Mouse (Mus musculus) ES-E14 (cell line): ENCODE measurements around the gene Gpr132. TPM values are rescaled to one million over a fixed set of nuclear protein-coding genes. Genes with fewer than 3 reads are reported as not detected.

Experiments used
- DNase-seq: peaks from one replicate; pipeline ENCODE4 v3.0.0-alpha.2; 2013; ENCODE audit warnings: low read depth, low spot score
- H3K27ac ChIP-seq: 2 replicates; pipeline ENCODE4 v1.5.1; 2012; ENCODE audit warnings: low read depth, mild to moderate bottlenecking, low read length, moderate library complexity, mixed read lengths; ENCODE audit not compliant: poor library complexity, insufficient read depth, severe bottlenecking
- H3K36me3 ChIP-seq: 2 replicates; pipeline ENCODE4 v1.6.1; 2012; ENCODE audit warnings: mild to moderate bottlenecking, low read length, moderate library complexity, mixed read lengths; ENCODE audit not compliant: control insufficient read depth, poor library complexity, insufficient read depth, severe bottlenecking
- H3K4me1 ChIP-seq, 2 experiments: fragments of 150-350 bp in 1 of 2; sonication (generic) in 1 of 2; 2 replicates each; pipeline ENCODE4 v1.6.1; 2012; ENCODE audit warnings: low read length in 2 of 2, mild to moderate bottlenecking in 1 of 2, mixed read lengths in 1 of 2; ENCODE audit not compliant: control insufficient read depth in 2 of 2, insufficient read depth in 2 of 2, poor library complexity in 1 of 2
- H3K4me3 ChIP-seq, 2 experiments: fragments of 150-350 bp in 1 of 2; sonication (generic) in 1 of 2; 2 replicates each; pipeline ENCODE4 v1.5.1; 2012; ENCODE audit warnings: low read length in 2 of 2, low read depth in 1 of 2, mild to moderate bottlenecking in 1 of 2, mixed read lengths in 1 of 2; ENCODE audit not compliant: insufficient read depth in 1 of 2, poor library complexity in 1 of 2, severe bottlenecking in 1 of 2
- H3K9ac ChIP-seq: 2 replicates; pipeline ENCODE4 v1.6.1; 2012; ENCODE audit warnings: low read depth, mild to moderate bottlenecking, low read length, mixed read lengths; ENCODE audit not compliant: poor library complexity, insufficient read depth, severe bottlenecking
- H3K9me3 ChIP-seq: fragments of 150-350 bp; sonication (generic); 2 replicates; pipeline ENCODE4 v1.6.1; 2012; ENCODE audit warnings: low read depth, mild to moderate bottlenecking, low read length; ENCODE audit not compliant: control insufficient read depth, insufficient read depth
- CHD2 ChIP-seq: IDR thresholded peaks from 2 replicates; pipeline ENCODE4 v1.6.1; 2014; ENCODE audit warnings: mild to moderate bottlenecking, low read depth, low read length, inconsistent platforms
- HCFC1 ChIP-seq: IDR thresholded peaks from 2 replicates; pipeline ENCODE4 v1.6.1; 2012; ENCODE audit warnings: low read length, inconsistent platforms, borderline replicate concordance; ENCODE audit not compliant: insufficient read depth
- MAFK ChIP-seq: IDR thresholded peaks from 2 replicates; pipeline ENCODE4 v1.6.1; 2014; ENCODE audit warnings: mild to moderate bottlenecking, low read depth, low read length, inconsistent platforms; ENCODE audit not compliant: insufficient read depth
- ZC3H11A ChIP-seq: IDR thresholded peaks from 2 replicates; pipeline ENCODE4 v1.6.1; 2012; ENCODE audit warnings: low read depth, mild to moderate bottlenecking, inconsistent platforms, low read length, borderline replicate concordance
- ZNF384 ChIP-seq: IDR thresholded peaks from 2 replicates; pipeline ENCODE4 v1.6.1; 2012; ENCODE audit warnings: low read depth, low read length, inconsistent platforms
- in situ Hi-C, 2 experiments: fragments of 600-800 bp; cut with MboI; formaldehyde crosslinking; loops; one replicate each; pipeline ENCODE4 v1.15.1; 2025; ENCODE audit warnings: low sequenced_read_pairs in 2 of 2, inconsistent platforms in 1 of 2; ENCODE audit not compliant: unreplicated experiment in 2 of 2
- total RNA-seq: library from RNA; depleted of rRNA; stranded (reverse); fragments of 300-350 nt; gene quantifications from 2 replicates; pipeline ENCODE4 v1.2.3, GENCODE M21; 2012

Gene Gpr132
- total RNA-seq, 1 experiment = 0.36 TPM

DNA sequence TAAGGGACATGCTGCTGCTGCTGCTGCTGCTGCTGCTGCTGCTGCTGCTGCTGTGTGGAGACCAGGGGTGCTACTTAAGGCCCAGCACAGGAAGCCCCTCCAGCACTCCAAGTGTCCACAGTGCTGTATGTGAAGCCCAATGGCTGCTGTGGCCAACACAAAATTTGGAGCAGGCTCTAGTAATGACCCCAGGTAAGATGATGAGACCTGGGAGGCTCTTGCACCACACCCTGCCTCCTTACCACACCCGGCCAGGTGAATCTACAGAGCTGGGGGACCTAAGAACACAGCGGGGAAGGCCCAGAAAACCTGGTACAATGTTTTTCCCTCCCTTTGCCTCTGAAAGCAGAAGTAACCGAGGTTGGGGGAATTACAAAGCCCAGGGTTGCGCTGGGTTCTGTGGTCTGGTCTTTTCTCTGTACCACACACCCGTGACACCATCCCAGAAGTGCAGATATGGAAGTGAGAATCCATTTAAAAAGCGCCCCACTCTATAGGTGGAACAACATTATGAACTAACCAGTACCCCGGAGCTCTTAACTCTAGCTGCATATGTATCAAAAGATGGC is 838 bp downstream of the Gpr132 start:
- Histone ChIP-seq H3K27ac (no peak overlapping the region), H3K9me3 (no peaks in the 10 kb centered on the region), H3K4me3 (no peak overlapping the region), H3K36me3 (no peaks in the 10 kb centered on the region), H3K9ac (no peak overlapping the region), H3K4me1 (peaks cover 0 to 11% of the 10 kb centered on the region in 2 experiments; a peak in 1 of 4 replicates)
- no peak for TF ChIP-seq MAFK
- TF ChIP-seq CHD2 = no peak
- no peak for TF ChIP-seq ZC3H11A
- no peak for TF ChIP-seq ZNF384
- TF ChIP-seq HCFC1 = no peak
- in situ Hi-C loops = no loop called here
- no peak for DNase-seq

DNA sequence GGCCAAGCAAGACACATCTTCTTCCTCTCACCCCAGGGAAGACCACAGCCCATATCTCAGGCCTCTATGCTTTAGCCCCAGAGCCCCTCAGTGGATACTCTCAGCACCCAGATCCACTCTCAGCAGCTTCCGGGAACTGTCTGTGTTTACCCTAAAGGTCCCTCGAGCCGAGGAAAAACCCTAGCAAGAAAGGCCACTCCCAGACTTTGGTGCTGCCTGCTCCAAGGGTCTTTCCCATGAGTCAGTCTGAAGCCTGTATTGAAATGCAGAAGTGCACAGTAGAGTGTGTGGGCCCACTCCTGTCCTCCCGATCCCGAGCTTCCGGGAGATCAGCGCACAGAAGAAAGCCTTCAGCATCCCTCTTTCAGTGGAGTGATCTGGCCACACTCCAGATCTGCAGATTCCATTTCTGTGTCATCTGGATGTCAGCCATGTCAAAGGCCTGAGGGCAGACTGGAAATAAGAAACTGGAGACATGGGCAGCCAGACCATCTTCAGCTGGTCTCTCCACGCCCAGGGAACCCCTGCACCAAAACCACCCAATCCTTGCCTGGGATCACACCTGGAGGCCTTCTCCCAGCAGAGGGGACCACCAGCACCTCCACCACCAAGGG is 1.5 kb downstream of the Gpr132 start:
- Histone ChIP-seq H3K9ac (no peak overlapping the region), H3K27ac (no peak overlapping the region), H3K4me1 (peaks cover 0 to 11% of the 10 kb centered on the region in 2 experiments; a peak in 1 of 4 replicates), H3K36me3 (no peaks in the 10 kb centered on the region), H3K9me3 (no peaks in the 10 kb centered on the region), H3K4me3 (no peak overlapping the region)
- TF ChIP-seq HCFC1 = no peak
- TF ChIP-seq ZC3H11A = no peak
- no peak for TF ChIP-seq ZNF384
- no peak for TF ChIP-seq CHD2
- no peak for TF ChIP-seq MAFK
- in situ Hi-C loops = no loop called here
- no peak for DNase-seq

DNA sequence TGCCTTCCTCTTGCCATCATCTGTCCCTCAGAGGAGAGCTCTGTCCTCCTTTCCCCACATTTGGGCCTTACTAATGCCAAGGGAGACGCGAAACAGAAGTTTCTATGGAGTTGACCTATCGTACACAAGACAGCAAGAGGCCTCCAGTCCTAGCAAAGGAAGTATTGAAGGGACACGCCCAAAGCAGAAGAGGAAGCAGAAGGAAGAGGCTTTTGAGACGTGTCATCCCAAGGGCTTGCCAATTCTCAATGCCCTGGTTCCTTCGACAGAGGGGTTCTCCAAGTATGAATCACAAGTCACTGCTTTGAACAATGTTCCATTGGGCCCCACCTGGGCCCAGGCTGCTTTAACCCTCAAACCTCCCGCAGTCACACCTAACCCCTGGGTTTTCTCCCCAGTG is 3.2 kb downstream of the Gpr132 start:
- Histone ChIP-seq H3K27ac (no peak overlapping the region), H3K4me3 (no peak overlapping the region), H3K9me3 (no peaks in the 10 kb centered on the region), H3K36me3 (no peaks in the 10 kb centered on the region), H3K4me1 (peaks cover 0 to 8% of the 10 kb centered on the region in 2 experiments; a peak in 1 of 4 replicates), H3K9ac (no peak overlapping the region)
- TF ChIP-seq ZC3H11A = no peak
- in situ Hi-C loops = no loop called here
- no peak for DNase-seq

DNA sequence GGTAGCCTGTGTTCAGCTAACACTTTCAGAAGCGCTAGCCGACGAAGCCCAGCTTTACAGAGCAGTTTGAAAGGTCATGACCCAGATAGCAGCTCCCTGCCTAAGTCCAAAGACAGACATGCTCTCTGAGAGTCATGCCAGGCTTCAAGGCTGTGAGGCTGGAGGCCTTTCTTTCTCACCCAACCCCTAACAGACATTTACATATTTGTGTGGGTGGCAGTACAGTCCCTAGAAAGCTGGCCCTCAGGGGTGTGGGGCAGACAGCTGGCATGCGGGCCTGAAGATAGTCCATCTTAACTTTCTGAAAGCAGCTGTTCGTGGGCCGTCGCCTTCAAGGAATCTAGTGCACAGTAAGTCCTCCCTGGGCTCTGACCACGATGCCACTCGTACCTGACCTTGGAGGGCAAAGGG is 6.1 kb downstream of the Gpr132 start:
- no peak for TF ChIP-seq CHD2
- TF ChIP-seq ZNF384 = no peak
- TF ChIP-seq HCFC1 = no peak
- TF ChIP-seq ZC3H11A = no peak
- TF ChIP-seq MAFK = no peak
- Histone ChIP-seq H3K27ac (no peak overlapping the region), H3K9me3 (no peaks in the 10 kb centered on the region), H3K36me3 (no peaks in the 10 kb centered on the region), H3K4me1 (peaks cover 0 to 1% of the 10 kb centered on the region in 2 experiments; a peak in 1 of 4 replicates), H3K9ac (no peak overlapping the region), H3K4me3 (no peak overlapping the region)
- DNase-seq = no peak
- in situ Hi-C loops = no loop called here

DNA sequence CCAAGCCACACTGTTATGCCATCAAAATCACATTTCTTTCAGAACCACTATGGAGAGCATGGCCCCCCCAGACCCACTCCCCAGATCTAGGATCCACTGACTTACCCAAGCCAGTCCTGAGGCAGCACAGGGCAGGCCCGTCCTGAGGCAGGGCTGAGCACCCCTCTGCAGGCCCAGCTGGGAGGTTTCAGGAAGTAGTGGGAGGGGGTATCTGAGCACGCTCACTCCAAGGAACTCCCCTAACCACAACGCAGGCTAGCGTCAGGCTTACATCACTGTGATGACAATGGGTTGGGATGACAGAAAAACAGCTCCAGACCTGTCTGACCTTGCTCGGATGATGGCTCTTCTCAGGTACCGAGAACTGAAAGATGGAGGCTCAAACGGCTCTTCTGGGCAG is 7.3 kb downstream of the Gpr132 start:
- no peaks in the 10 kb centered on the region for H3K36me3 ChIP-seq
- no peak overlapping the region for H3K4me3 ChIP-seq
- H3K9me3 ChIP-seq = no peaks in the 10 kb centered on the region
- DNase-seq = no peak
- no peak for TF ChIP-seq MAFK
- no peak for TF ChIP-seq ZNF384
- TF ChIP-seq ZC3H11A = no peak
- TF ChIP-seq HCFC1 = no peak
- TF ChIP-seq CHD2 = no peak
- no peaks in the 10 kb centered on the region for H3K4me1 ChIP-seq
- no peak overlapping the region for H3K27ac ChIP-seq
- in situ Hi-C loops = no loop called here
- no peak overlapping the region for H3K9ac ChIP-seq
